Mouse (Mus musculus) midbrain, embryonic 13.5 days (tissue): ENCODE results near the gene Col25a1. TPM values are rescaled to one million over a fixed set of nuclear protein-coding genes. Genes with fewer than 3 reads are reported as not detected.

Source experiments
- ATAC-seq: fragments of 200-750 bp; cut with Nextera tagmentation; 2 replicates; pipeline ENCODE4 v1.8.0; 2017; ENCODE audit warnings: mild to moderate bottlenecking, moderate TSS enrichment, moderate library complexity
- H3K27ac ChIP-seq: fragments of 300-500 bp; sonication (generic); 2 replicates; pipeline ENCODE4 v1.5.1; 2015; ENCODE audit warnings: inconsistent platforms, mild to moderate bottlenecking, moderate library complexity
- H3K27me3 ChIP-seq: fragments of 300-500 bp; sonication (generic); 2 replicates; pipeline ENCODE4 v1.6.1; 2015; ENCODE audit warnings: mild to moderate bottlenecking, inconsistent platforms
- H3K36me3 ChIP-seq: fragments of 300-500 bp; sonication (generic); 2 replicates; pipeline ENCODE4 v1.6.1; 2015; ENCODE audit warnings: mild to moderate bottlenecking, inconsistent platforms
- H3K4me1 ChIP-seq: fragments of 300-500 bp; sonication (generic); replicated peaks from 2 replicates; pipeline ENCODE4 v1.6.1; 2015; ENCODE audit warnings: inconsistent platforms
- H3K4me2 ChIP-seq: fragments of 300-500 bp; sonication (generic); replicated peaks from 2 replicates; pipeline ENCODE4 v1.6.1; 2015; ENCODE audit warnings: moderate library complexity, mild to moderate bottlenecking, inconsistent platforms
- H3K4me3 ChIP-seq: fragments of 300-500 bp; sonication (generic); replicated peaks from 2 replicates; pipeline ENCODE4 v1.5.1; 2015; ENCODE audit warnings: mild to moderate bottlenecking, inconsistent platforms
- H3K9ac ChIP-seq: fragments of 300-500 bp; sonication (generic); replicated peaks from 2 replicates; pipeline ENCODE4 v1.6.1; 2015; ENCODE audit warnings: mild to moderate bottlenecking, inconsistent platforms
- H3K9me3 ChIP-seq: fragments of 300-500 bp; sonication (generic); 2 replicates; pipeline ENCODE4 v1.6.1; 2016; ENCODE audit warnings: mild to moderate bottlenecking, inconsistent platforms
- WGBS: fragments of 180-500 bp; shearing (Covaris S2); methylation state at CpG from one replicate; pipeline ENCODE4 v1.1.7; 2015; 5-methylcytosine and 5-hydroxymethylcytosine counted together
- polyA plus RNA-seq: library from polyadenylated mRNA; unstranded; fragments of >200 nt; fragmentation: Nextera tagmentation; extraction: Ambion mirVana; gene quantifications from 2 replicates; pipeline ENCODE4 v1.2.1, GENCODE M21; 2015

Col25a1 gene
- polyA plus RNA-seq, 1 experiment from 2014 or later: 11.2 TPM

DNA sequence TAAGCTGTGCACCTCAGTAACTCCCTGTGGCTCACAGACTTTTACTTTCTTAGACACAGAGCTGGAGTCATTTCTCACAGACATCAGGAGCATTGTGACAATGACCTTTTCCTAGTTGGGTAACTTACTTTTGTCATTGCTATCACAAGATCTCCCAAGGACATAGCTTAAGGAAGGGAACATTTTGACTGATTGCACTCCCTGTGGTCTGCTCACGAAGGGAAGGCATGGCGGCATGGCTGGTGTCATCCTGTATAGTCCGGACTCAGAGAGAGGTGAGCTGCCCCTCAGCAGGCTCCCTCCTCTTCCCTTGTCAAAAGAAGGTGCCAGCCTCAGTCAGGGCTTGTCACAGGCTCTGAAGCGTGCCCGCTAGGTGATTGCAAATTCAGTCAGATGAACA lies 160.6 kb downstream of the Col25a1 start:
- 80% methylated on average over 5 of the region's 5 CpGs for WGBS
- ATAC-seq: no peak
- no peak overlapping the region for H3K4me3 ChIP-seq
- no peaks in the 10 kb centered on the region for H3K36me3 ChIP-seq
- H3K9ac ChIP-seq: no peak overlapping the region
- H3K27ac ChIP-seq: no peak overlapping the region
- H3K27me3 ChIP-seq: no peaks in the 10 kb centered on the region
- H3K9me3 ChIP-seq: no peaks in the 10 kb centered on the region
- H3K4me2 ChIP-seq: no peak overlapping the region
- peaks cover 24% of the 10 kb centered on the region for H3K4me1 ChIP-seq

DNA sequence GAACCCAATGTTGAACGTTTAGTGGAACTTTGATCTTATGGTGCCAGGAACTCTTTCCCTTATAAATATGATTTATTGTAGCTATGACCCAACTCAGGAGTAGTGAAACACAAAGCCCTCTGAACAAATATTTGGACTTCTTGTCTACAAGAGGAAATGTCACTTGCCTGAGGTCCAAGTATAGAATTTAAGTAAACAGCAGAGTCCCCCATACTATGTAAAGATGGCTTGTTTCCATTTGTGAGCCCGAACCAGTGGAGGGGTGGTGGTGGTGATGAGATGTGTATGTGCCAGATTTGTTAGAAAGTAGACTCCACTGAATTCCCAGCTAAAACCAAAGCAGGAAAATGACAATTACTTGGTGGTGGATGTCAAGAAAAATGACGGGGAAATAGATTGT lies 169.2 kb downstream of the Col25a1 start:
- no peaks in the 10 kb centered on the region for H3K36me3 ChIP-seq
- peaks cover 7% of the 10 kb centered on the region for H3K4me1 ChIP-seq
- no peaks in the 10 kb centered on the region for H3K27me3 ChIP-seq
- H3K9me3 ChIP-seq: no peaks in the 10 kb centered on the region
- H3K27ac ChIP-seq: no peak overlapping the region
- ATAC-seq: no peak
- H3K4me2 ChIP-seq: no peak overlapping the region
- no peak overlapping the region for H3K9ac ChIP-seq
- 90% methylated on average over 3 of the region's 3 CpGs for WGBS
- H3K4me3 ChIP-seq: no peak overlapping the region

DNA sequence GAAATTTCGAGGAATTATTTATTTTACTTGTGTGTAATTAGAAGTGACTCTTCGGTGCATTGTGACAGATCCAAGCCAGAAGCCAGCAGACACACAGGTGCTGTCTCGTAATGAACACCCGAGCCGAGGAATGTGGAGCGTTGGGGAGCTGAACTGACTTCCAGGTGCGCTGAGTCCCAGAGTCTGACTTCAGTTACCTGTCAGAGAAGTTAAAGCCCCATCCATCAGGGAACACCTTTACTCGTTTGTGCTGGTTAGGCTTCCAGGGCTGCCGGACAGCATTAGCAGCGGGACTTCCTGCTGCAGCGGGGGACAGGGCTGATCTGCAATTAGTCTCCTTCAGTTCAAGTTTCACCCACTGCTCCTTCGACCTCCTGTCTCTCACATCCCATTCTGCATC lies 172.3 kb downstream of the Col25a1 start:
- Histone ChIP-seq H3K4me3 (no peak overlapping the region), H3K9ac (no peak overlapping the region), H3K27me3 (no peaks in the 10 kb centered on the region), H3K27ac (no peak overlapping the region), H3K4me2 (no peak overlapping the region), H3K9me3 (no peaks in the 10 kb centered on the region), H3K4me1 (peaks cover 9% of the 10 kb centered on the region), H3K36me3 (no peaks in the 10 kb centered on the region)
- WGBS: 80% methylated on average over 12 of the region's 12 CpGs
- ATAC-seq: no peak

DNA sequence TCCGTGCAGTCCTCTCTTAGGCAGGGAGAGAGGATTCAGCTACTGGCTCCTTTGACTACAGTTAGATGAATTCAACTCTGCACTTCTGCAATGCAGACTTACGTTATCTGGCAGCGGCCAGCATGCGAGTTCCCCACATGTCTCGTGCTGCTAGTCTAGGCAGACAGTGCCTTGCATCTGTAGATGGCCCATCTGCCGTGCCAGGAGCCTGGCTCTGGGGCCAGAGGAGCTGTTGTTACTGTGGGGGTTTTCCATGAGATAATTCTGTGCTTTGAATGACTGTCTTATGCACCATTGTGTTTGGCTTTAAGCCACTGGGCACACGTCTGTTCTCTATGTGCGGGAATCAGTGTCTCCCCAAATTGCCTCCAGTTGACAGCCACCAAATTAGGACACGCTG lies 173.5 kb downstream of the Col25a1 start:
- no peak for ATAC-seq
- 54% methylated on average over 9 of the region's 9 CpGs for WGBS
- H3K4me1 ChIP-seq: peaks cover 18% of the 10 kb centered on the region

DNA sequence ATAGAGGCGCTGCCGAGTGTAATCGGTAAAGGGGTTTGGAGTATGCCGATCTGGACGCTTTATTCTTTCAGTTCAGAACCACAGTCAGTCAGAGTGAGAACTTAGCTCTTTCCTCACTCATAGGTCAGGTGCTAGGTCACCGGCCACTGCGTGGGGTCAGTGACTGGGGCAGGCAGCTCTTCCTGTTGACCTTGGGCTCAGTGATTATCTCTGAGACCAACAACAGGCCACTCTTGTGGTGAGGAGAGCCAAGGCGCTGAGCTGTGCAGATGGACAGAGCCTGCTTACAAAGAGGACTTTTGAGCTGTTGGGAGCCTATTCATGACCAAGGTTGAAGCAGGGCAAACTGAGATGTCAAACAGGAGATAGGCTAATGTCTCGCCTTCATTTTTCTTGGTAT lies 174.4 kb downstream of the Col25a1 start:
- H3K4me2 ChIP-seq: no peak overlapping the region
- H3K4me1 ChIP-seq: peaks cover 27% of the 10 kb centered on the region
- H3K36me3 ChIP-seq: no peaks in the 10 kb centered on the region
- H3K9ac ChIP-seq: no peak overlapping the region
- H3K27me3 ChIP-seq: no peaks in the 10 kb centered on the region
- ATAC-seq: no peak
- H3K4me3 ChIP-seq: no peak overlapping the region
- 84% methylated on average over 9 of the region's 9 CpGs for WGBS
- H3K9me3 ChIP-seq: no peaks in the 10 kb centered on the region
- no peak overlapping the region for H3K27ac ChIP-seq

More for the DNA sequence above, 173.5 kb downstream of the Col25a1 start:
- no peak overlapping the region for H3K4me2 ChIP-seq
- H3K4me3 ChIP-seq: no peak overlapping the region
- H3K27me3 ChIP-seq: no peaks in the 10 kb centered on the region
- H3K9me3 ChIP-seq: no peaks in the 10 kb centered on the region
- no peak overlapping the region for H3K9ac ChIP-seq
- H3K36me3 ChIP-seq: no peaks in the 10 kb centered on the region
- no peak overlapping the region for H3K27ac ChIP-seq

DNA sequence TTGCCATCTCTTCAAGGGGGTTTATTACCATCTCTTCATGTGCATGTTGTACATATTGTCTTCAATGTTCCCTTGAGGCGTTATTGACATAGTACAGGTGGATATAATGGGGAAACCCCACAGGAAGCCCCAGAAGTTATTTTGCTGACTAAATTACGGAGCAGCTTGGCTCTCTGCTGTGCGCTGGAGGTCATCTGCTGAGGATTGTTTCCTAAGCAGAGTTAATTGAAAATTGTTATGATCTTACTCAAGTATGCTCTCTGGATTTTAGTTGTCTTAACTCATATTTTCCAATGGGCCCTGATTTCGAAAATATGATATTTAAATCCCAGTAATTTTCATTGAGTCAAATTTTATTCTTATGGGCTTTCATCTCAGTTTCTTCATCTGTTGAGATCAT lies 178.0 kb downstream of the Col25a1 start:
- Histone ChIP-seq H3K9me3 (no peaks in the 10 kb centered on the region), H3K4me2 (no peak overlapping the region), H3K27me3 (no peaks in the 10 kb centered on the region), H3K4me3 (no peak overlapping the region), H3K4me1 (peaks cover 31% of the 10 kb centered on the region), H3K36me3 (no peaks in the 10 kb centered on the region), H3K27ac (no peak overlapping the region), H3K9ac (no peak overlapping the region)
- 66% methylated on average over 4 of the region's 4 CpGs for WGBS
- no peak; the same call in 1 of the 2 replicates for ATAC-seq

DNA sequence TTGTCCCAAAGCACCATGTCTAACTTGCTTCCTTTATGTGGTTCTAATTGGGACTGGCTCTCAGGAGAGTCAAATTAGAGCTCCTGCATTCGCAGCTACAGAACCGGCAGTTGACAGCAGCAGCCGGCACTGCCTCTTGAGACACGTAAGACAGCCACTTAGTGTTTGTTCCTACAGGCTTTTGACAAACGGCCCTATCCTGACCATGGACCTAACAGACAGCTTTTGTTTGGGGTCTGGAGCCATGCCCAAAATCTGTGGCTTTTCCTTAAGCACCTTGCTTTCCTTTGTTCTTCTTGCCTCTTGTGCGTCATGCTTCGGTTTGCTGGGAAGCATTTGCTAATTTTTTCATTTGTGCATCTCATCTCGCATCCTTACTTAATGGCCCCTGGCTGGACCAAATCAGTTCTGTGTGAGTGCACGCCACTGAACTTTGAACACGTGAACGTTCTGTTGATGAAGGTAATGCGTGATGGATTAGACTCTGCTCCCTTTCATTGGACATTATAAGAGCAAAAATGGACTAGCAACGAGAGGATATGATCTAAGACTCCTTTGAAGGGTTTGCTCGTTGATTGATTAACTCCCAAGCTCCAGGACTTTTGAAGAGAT lies 179.5 kb downstream of the Col25a1 start:
- 34% methylated on average over 14 of the region's 14 CpGs for WGBS
- no peaks in the 10 kb centered on the region for H3K36me3 ChIP-seq
- no peak overlapping the region for H3K4me3 ChIP-seq
- no peak overlapping the region for H3K9ac ChIP-seq
- peak; percentile 86 for ATAC-seq
- peak overlapping the region; percentile 57 for H3K27ac ChIP-seq
- H3K4me2 ChIP-seq: no peak overlapping the region
- H3K9me3 ChIP-seq: no peaks in the 10 kb centered on the region
- H3K27me3 ChIP-seq: no peaks in the 10 kb centered on the region
- peaks cover 24% of the 10 kb centered on the region for H3K4me1 ChIP-seq

DNA sequence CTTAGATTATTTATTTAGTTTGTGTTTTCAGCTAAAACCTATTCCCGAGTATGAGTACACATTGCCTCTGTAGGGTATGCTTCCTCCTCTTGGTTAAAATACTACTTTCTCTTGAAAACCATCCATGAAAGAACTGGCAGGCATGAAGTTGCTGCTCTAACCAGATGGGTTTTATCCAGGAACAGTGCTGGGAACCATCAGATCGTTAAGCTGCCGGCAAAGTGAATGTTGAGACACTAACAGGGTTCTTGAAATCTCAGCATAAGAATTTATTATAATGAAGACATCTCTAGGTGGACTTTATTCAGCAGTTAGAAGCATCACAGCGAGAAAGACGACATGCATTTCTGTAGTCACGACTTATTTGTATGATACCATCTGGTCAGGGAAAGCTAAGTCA lies 181.9 kb downstream of the Col25a1 start:
- 78% methylated on average over 6 of the region's 6 CpGs for WGBS
- peaks cover 24% of the 10 kb centered on the region for H3K4me1 ChIP-seq
- no peaks in the 10 kb centered on the region for H3K36me3 ChIP-seq
- no peaks in the 10 kb centered on the region for H3K9me3 ChIP-seq
- ATAC-seq: no peak
- H3K9ac ChIP-seq: no peak overlapping the region
- H3K4me2 ChIP-seq: no peak overlapping the region
- H3K4me3 ChIP-seq: no peak overlapping the region
- H3K27me3 ChIP-seq: no peaks in the 10 kb centered on the region
- H3K27ac ChIP-seq: no peak overlapping the region

DNA sequence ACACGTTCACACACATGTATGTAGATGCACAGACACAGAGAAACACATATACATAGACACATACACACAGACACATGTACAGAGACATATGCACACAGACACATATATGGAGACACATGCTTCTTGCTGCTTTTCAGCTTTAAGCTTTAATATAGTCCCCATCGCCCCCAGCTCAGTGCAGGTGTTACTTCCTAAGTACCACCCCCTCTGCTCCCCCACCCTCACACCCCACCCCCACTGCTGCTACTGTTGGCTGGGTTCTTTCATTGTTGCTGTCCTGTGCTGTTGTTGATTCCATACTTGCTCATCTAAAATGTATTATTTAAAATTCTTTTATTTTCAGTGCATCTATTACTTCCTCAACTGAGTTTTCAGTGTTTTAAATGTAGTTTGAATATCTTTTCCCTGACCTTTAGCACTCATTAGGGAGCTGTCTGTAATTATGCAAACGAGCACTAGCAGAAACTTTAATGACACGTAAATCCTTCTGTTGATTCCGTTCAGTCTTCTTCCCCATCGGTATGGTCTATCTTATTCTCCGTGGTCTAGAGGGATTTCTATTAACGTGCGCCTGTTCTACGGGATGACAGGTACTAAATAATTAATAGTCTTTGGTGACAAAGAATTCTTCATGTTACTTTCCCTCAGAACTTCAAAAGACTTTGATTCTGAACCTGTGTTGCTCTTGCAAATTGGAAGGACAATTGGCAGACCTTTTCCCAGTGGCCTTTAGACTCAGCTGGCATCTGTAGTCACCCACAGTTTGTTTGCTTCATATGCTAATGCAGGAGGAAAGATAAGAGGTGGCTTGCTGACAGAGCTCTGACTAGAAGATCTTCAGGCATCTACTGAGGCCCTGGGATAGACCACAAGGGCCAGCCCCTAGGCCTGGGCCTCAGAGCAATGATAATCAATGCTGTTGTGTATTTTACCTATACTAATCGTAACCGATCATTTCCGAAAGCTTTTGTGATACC lies 196.0 kb downstream of the Col25a1 start:
- H3K4me3 ChIP-seq: no peak overlapping the region
- no peaks in the 10 kb centered on the region for H3K36me3 ChIP-seq
- no peak overlapping the region for H3K27ac ChIP-seq
- no peaks in the 10 kb centered on the region for H3K9me3 ChIP-seq
- H3K9ac ChIP-seq: no peak overlapping the region
- H3K4me1 ChIP-seq: peaks cover 9% of the 10 kb centered on the region; the same call in 1 of the 2 replicates
- peak; percentile 74 for ATAC-seq
- H3K4me2 ChIP-seq: no peak overlapping the region
- no peaks in the 10 kb centered on the region for H3K27me3 ChIP-seq
- WGBS: 58% methylated on average over 13 of the region's 13 CpGs

DNA sequence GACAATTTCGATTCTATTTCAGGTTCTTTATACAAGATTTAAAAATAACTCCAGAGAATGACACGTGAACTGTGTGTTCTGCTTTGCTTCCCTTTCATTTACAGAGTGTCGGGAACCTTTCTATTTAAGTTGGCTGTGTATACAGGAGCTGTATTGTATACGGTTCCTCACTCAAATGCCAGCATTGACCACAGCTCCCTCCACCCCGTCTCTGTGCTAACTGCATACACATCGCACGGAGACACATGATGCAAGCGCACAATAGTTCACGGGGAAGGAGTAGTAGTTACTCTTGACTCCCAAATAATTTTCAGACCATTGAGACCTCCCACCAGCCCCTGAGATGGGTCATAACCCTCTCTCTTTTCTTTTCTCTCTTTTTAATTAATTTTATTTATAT lies 197.6 kb downstream of the Col25a1 start:
- no peak overlapping the region for H3K4me2 ChIP-seq
- H3K4me3 ChIP-seq: no peak overlapping the region
- H3K9me3 ChIP-seq: no peaks in the 10 kb centered on the region
- H3K27me3 ChIP-seq: no peaks in the 10 kb centered on the region
- peaks cover 9% of the 10 kb centered on the region; the same call in 1 of the 2 replicates for H3K4me1 ChIP-seq
- no peaks in the 10 kb centered on the region for H3K36me3 ChIP-seq
- 92% methylated on average over 9 of the region's 9 CpGs for WGBS
- no peak overlapping the region for H3K9ac ChIP-seq
- H3K27ac ChIP-seq: no peak overlapping the region
- no peak for ATAC-seq

DNA sequence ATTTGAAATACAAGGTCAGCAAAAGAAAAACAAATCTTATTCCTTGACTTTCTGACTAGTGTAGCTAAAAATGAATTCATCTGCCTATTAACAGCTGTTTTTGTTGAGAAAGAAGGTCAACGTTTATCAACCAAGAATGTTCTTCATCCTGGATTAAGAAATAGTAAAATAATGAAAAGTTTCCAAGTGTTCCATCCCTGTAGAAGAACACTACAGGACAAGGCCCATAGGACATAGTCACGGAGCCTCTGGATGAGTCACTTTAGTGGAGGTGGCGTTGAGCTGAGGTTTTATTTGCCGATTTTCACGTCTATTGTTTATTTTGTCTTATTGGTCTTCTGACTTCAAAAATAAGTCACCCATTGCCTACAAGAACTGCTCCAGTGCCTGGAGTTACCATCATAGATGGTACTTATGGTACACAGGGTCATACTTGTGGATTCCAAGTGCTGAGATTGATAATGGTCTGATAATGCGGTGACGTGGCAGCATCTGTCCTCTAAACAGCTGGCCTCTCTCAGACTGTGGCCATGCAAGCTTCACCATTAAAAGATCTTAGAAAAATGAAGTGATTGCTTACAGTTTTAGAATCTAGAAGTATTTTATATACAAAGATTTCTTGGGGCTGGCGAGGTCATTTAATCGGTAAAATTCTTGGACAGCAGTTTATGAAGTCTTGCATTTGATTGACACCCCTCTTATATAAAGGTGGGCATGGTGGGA lies 198.7 kb downstream of the Col25a1 start:
- WGBS: 95% methylated on average over 9 of the region's 9 CpGs
- no peak overlapping the region for H3K9ac ChIP-seq

DNA sequence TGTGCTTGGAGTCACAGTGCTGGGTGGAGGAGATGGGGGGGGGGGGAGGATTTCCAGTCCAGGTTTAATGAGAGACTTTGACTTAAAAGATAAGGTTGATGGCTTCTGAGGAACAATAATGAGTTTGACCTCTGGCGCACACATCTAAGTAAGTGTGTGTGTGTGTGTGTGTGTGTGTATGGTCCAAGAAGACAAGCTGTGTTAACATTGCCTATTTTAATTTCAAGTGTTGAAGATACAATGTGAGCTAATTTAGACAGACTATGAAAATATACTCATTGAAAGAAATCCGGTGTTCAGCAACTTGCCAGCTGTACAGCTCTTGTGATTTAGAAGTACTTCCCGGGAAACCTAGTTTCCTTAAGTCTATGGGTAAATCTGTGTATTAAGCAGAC lies 199.3 kb downstream of the Col25a1 start:
- no peak overlapping the region for H3K9ac ChIP-seq

More for the DNA sequence above, 198.7 kb downstream of the Col25a1 start:
- Histone ChIP-seq H3K36me3 (no peaks in the 10 kb centered on the region), H3K9me3 (no peaks in the 10 kb centered on the region), H3K4me2 (no peak overlapping the region), H3K27me3 (no peaks in the 10 kb centered on the region), H3K4me3 (no peak overlapping the region), H3K27ac (no peak overlapping the region), H3K4me1 (peaks cover 9% of the 10 kb centered on the region; the same call in 1 of the 2 replicates)
- no peak for ATAC-seq

More for the DNA sequence above, 199.3 kb downstream of the Col25a1 start:
- WGBS: 97% methylated on average over 3 of the region's 3 CpGs
- H3K4me1 ChIP-seq: peaks cover 9% of the 10 kb centered on the region; the same call in 1 of the 2 replicates
- no peak overlapping the region for H3K27ac ChIP-seq
- H3K36me3 ChIP-seq: no peaks in the 10 kb centered on the region
- no peaks in the 10 kb centered on the region for H3K27me3 ChIP-seq
- H3K9me3 ChIP-seq: no peaks in the 10 kb centered on the region
- no peak overlapping the region for H3K4me2 ChIP-seq
- H3K4me3 ChIP-seq: no peak overlapping the region
- no peak for ATAC-seq
